Mouse (Mus musculus) neural tube, embryonic 12.5 days (tissue): ENCODE measurements at regions not wholly inside any gene's neighbourhood (a gene's known extent, or its start where the extent isn't known, plus 50 kb on each side); places are given as distances from the start of the nearest gene placed in this dataset.
"Not testable (repeated sequence)": the region's sequence is repeated elsewhere in the genome, so short reads cannot be mapped to it uniquely, and the experiment has no call there.

Source experiments
- ATAC-seq: fragments of 200-750 bp; cut with Nextera tagmentation; 2 replicates; pipeline ENCODE4 v1.8.0; 2017; ENCODE audit warnings: low read depth, mild to moderate bottlenecking, moderate TSS enrichment, moderate library complexity; ENCODE audit not compliant: low FRiP score
- H3K27ac ChIP-seq: fragments of 300-500 bp; sonication (generic); 2 replicates; pipeline ENCODE4 v1.5.1; 2016
- H3K27me3 ChIP-seq: fragments of 300-500 bp; sonication (generic); replicated peaks from 2 replicates; pipeline ENCODE4 v1.6.1; 2016; ENCODE audit warnings: mild to moderate bottlenecking
- H3K36me3 ChIP-seq: fragments of 300-500 bp; sonication (generic); 2 replicates; pipeline ENCODE4 v1.6.1; 2016; ENCODE audit warnings: mild to moderate bottlenecking
- H3K4me1 ChIP-seq: fragments of 300-500 bp; sonication (generic); 2 replicates; pipeline ENCODE4 v1.6.1; 2016
- H3K4me2 ChIP-seq: fragments of 300-500 bp; sonication (generic); replicated peaks from 2 replicates; pipeline ENCODE4 v1.6.1; 2016; ENCODE audit warnings: mild to moderate bottlenecking
- H3K4me3 ChIP-seq: fragments of 300-500 bp; sonication (generic); 2 replicates; pipeline ENCODE4 v1.5.1; 2016
- H3K9ac ChIP-seq: fragments of 300-500 bp; sonication (generic); 2 replicates; pipeline ENCODE4 v1.6.1; 2016; ENCODE audit warnings: mild to moderate bottlenecking
- H3K9me3 ChIP-seq: fragments of 300-500 bp; sonication (generic); 2 replicates; pipeline ENCODE4 v1.6.1; 2016; ENCODE audit warnings: mild to moderate bottlenecking
- WGBS: fragments of 180-500 bp; shearing (Covaris S2); methylation state at CpG from one replicate; pipeline ENCODE4 v1.1.7; 2016; 5-methylcytosine and 5-hydroxymethylcytosine counted together

- H3K36me3 ChIP-seq, result no peaks in the 10 kb centered on the region
- H3K27me3 ChIP-seq, result no peaks in the 10 kb centered on the region
- no peak for ATAC-seq
- no peaks in the 10 kb centered on the region for H3K4me1 ChIP-seq
- H3K4me2 ChIP-seq, result no peak overlapping the region
- 45% methylated on average over 6 of the region's 6 CpGs for WGBS
- no peaks in the 10 kb centered on the region for H3K9me3 ChIP-seq
- H3K4me3 ChIP-seq, result no peak overlapping the region
- no peak overlapping the region for H3K9ac ChIP-seq
- H3K27ac ChIP-seq, result no peak overlapping the region
Observed at GRCm38 (mm10) chr10:84285832-84286506, 154.4 kb downstream of the Nuak1 start.

GRCm38 (mm10) chr10:84294422-84294821, 146.0 kb downstream of the Nuak1 start:
- ATAC-seq, result no peak
- Histone ChIP-seq H3K27me3 (no peaks in the 10 kb centered on the region), H3K4me3 (no peak overlapping the region), H3K4me2 (no peak overlapping the region), H3K36me3 (no peaks in the 10 kb centered on the region), H3K9ac (no peak overlapping the region), H3K4me1 (no peaks in the 10 kb centered on the region), H3K27ac (no peak overlapping the region), H3K9me3 (no peaks in the 10 kb centered on the region)
- 89% methylated on average over 4 of the region's 4 CpGs for WGBS

GRCm38 (mm10) chr10:84296168-84296567, 144.2 kb downstream of the Nuak1 start:
- Histone ChIP-seq H3K4me1 (no peaks in the 10 kb centered on the region), H3K27ac (no peak overlapping the region), H3K4me3 (no peak overlapping the region), H3K4me2 (no peak overlapping the region), H3K9ac (no peak overlapping the region), H3K9me3 (no peaks in the 10 kb centered on the region), H3K27me3 (no peaks in the 10 kb centered on the region), H3K36me3 (no peaks in the 10 kb centered on the region)
- 93% methylated on average over 3 of the region's 3 CpGs for WGBS
- ATAC-seq, result no peak

DNA sequence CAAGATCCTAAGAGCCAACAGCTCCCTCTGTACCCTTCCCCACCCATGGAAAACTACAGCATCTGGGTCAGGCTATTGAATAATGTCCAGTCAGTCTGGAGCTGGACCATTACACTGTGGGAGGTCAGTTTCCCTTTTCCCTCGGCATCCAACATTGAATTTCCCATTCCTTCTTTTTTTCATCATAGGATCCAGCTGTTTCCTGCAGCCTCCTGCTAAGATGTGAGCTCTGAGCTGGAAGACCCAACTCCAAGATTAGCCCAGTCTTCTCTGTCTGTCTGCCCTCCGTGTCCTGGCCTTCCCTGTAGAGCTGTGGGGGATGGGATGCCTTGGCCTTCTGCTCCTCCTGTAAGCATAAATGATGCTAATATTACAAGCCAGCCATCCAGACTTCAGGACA, 138.8 kb downstream of the Nuak1 start:
- Histone ChIP-seq H3K4me3 (no peak overlapping the region), H3K4me1 (no peaks in the 10 kb centered on the region), H3K27me3 (no peaks in the 10 kb centered on the region), H3K36me3 (no peaks in the 10 kb centered on the region), H3K27ac (no peak overlapping the region), H3K4me2 (no peak overlapping the region), H3K9me3 (no peaks in the 10 kb centered on the region), H3K9ac (no peak overlapping the region)
- WGBS, result 77% methylated on average over 2 of the region's 2 CpGs
- no peak for ATAC-seq

DNA sequence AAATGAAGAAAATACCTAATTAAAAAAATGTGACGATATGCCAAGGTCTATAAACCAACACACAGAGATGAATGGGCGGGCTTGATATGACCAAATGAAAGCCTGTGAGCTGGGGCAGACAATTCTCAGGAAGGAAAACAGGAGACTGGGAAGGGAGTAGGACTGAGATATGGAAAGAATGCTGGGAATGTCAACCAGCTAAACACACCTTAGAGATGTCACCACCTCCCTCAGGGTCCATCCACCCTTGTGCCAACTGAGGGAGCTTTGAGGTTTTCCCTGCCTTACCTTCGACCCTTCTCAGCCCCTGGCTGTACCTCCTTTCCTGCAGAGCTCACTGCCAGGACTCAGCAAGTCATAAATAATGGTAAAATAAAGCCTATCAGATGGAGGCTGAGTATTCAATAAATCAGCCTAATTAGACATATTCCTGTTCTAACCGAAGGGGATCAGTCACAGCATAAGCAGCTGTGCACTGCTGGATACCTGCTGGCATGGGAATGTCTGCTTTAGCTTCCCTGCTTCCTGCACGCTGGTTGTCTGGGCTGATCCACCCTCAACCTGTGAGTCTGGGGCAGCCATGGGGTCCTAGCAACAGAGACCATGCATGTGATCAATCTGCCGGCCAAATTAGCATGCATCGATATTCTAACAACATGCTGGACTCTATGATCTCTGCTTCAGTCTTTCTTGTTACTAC, 137.4 kb downstream of the Nuak1 start:
- Histone ChIP-seq H3K36me3 (no peaks in the 10 kb centered on the region), H3K4me3 (no peak overlapping the region), H3K9ac (no peak overlapping the region), H3K9me3 (no peaks in the 10 kb centered on the region), H3K4me2 (no peak overlapping the region), H3K27ac (no peak overlapping the region), H3K4me1 (no peaks in the 10 kb centered on the region), H3K27me3 (no peaks in the 10 kb centered on the region)
- no peak for ATAC-seq
- WGBS, result 63% methylated on average over 7 of the region's 7 CpGs

DNA sequence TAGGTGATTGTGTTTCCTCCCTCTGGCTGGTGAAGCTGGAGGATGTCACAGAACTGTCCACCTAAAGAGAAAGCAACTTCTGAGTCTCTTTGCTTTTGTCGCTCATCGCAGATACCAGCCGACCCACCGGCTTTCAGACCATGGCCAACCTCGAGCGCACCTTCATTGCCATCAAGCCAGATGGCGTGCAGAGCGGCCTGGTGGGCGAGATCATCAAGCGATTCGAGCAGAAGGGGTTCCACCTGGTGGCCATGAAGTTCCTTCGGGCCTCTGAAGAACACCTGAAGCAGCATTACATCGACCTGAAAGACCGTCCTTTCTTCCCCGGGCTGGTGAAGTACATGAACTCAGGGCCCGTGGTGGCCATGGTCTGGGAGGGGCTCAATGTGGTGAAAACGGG, 131.7 kb downstream of the Nuak1 start:
- H3K4me2 ChIP-seq, H3K27ac ChIP-seq, H3K27me3 ChIP-seq, H3K4me1 ChIP-seq, H3K4me3 ChIP-seq, H3K36me3 ChIP-seq, H3K9me3 ChIP-seq, ATAC-seq, H3K9ac ChIP-seq: not testable (repeated sequence)
- 93% methylated on average over 17 of the region's 17 CpGs for WGBS

GRCm38 (mm10) chr10:84310653-84311052, 129.7 kb downstream of the Nuak1 start:
- Histone ChIP-seq H3K9me3 (no peaks in the 10 kb centered on the region), H3K4me1 (no peaks in the 10 kb centered on the region), H3K27me3 (no peaks in the 10 kb centered on the region), H3K27ac (no peak overlapping the region), H3K9ac (no peak overlapping the region), H3K4me2 (no peak overlapping the region), H3K36me3 (no peaks in the 10 kb centered on the region), H3K4me3 (no peak overlapping the region)
- 90% methylated on average over 5 of the region's 5 CpGs for WGBS
- no peak for ATAC-seq

- Histone ChIP-seq H3K9me3 (no peaks in the 10 kb centered on the region), H3K4me2 (no peak overlapping the region), H3K4me1 (no peaks in the 10 kb centered on the region), H3K4me3 (no peak overlapping the region), H3K36me3 (no peaks in the 10 kb centered on the region), H3K9ac (no peak overlapping the region), H3K27ac (no peak overlapping the region), H3K27me3 (no peaks in the 10 kb centered on the region)
- WGBS, result 48% methylated on average over 7 of the region's 7 CpGs
- ATAC-seq, result no peak
Observed at GRCm38 (mm10) chr10:84312656-84313055, 127.7 kb downstream of the Nuak1 start.

DNA sequence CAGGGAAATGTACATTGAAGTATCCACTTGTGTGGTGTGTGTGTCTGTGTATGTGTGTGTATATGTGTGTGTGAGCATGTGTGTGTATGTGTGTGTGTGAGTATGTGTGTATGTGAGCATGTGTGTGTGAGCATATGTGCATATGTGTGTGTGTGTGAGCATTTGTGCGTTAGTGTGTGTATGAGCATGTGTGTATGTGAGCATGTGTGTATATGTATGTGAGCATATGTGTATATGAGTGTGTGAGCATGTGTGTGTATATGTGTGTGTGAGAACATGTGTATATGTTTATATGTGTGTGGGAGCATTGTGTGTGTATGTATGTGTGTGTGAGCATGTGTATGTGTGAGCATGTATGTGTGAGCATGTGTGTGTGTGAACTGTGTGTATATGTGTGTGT, 123.5 kb downstream of the Nuak1 start:
- WGBS, result 93% methylated on average over 1 of the region's 1 CpGs
- no peaks in the 10 kb centered on the region for H3K4me1 ChIP-seq

DNA sequence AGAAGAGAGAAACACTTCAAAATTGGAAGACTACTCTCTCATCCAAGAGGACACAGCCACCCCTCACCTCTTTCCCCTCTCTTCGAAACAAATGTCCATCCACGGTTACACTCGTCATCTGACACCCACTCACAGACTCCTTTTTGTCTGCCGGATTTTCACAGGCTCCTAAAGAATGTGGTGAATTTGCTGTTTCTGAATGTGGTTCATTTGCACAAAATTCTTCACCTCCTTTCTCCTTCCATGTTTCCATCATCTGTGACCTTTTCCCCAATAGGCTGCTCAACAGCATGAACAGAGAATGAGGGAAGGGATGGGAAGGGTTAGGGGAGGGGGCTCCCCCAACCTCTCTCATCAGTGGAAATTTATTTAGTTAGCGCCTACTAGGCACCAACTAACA, 122.4 kb downstream of the Nuak1 start:
- Histone ChIP-seq H3K9ac (no peak overlapping the region), H3K4me2 (no peak overlapping the region), H3K27ac (no peak overlapping the region), H3K9me3 (no peaks in the 10 kb centered on the region), H3K4me3 (no peak overlapping the region), H3K27me3 (no peaks in the 10 kb centered on the region), H3K4me1 (no peaks in the 10 kb centered on the region), H3K36me3 (no peaks in the 10 kb centered on the region)
- WGBS, result 58% methylated on average over 5 of the region's 5 CpGs
- ATAC-seq, result no peak

More for the DNA sequence above, 123.5 kb downstream of the Nuak1 start:
- ATAC-seq, result no peak
- Histone ChIP-seq H3K27me3 (no peaks in the 10 kb centered on the region), H3K27ac (no peak overlapping the region), H3K4me2 (no peak overlapping the region), H3K9me3 (no peaks in the 10 kb centered on the region), H3K4me3 (no peak overlapping the region), H3K9ac (no peak overlapping the region), H3K36me3 (no peaks in the 10 kb centered on the region)
